14 mouse cellular contexts compared by ENCODE assay signal in genomic region chr11:3392526-3392925, GRCm38 (mm10). TPM values are rescaled to one million over a fixed set of nuclear protein-coding genes. Genes with fewer than 3 reads are reported as not detected.
DNase-seq lines count a peak whose midpoint lies in the region; ATAC-seq and TF ChIP-seq lines count a peak whose summit lies in the region.
"Had no signal": no experiment of that assay in that cellular context is flagged by ENCODE, and none has a peak within 500 bp of the region (broad histone marks: within the 10 kb centered on the region; RNA-seq: fewer than 3 reads in every experiment).

No protein-coding gene starts in this region.

- ATAC-seq in kidney, embryonic 16.5 days (ENCODE audit: low FRiP score, low TSS enrichment), result no peak
- ATAC-seq: forebrain, embryonic 14.5 days; liver, postnatal 0 days; midbrain, embryonic 13.5 days had no signal

- H3K4me3 ChIP-seq in gastrocnemius, adult 2 months, result peak overlapping the region; percentile 50
- H3K4me3 ChIP-seq in kidney, adult 2 months (ENCODE audit: insufficient read depth, low read depth, low read length), result no peak overlapping the region
- H3K4me3 ChIP-seq in kidney, embryonic 16.5 days (ENCODE audit: low read length), result no peak overlapping the region
- H3K4me3 ChIP-seq: embryonic facial prominence, embryonic 13.5 days; midbrain, embryonic 13.5 days had no signal

- H3K4me2 ChIP-seq in kidney, embryonic 16.5 days (replicated peaks; ENCODE audit: low read depth, low read length), result no peak overlapping the region
- H3K4me2 ChIP-seq: embryonic facial prominence, embryonic 13.5 days; midbrain, embryonic 13.5 days had no signal

- WGBS in kidney, adult 2 months, result 32% methylated on average over 8 of the region's 8 CpGs
- 74% methylated on average over 8 of the region's 8 CpGs for WGBS in kidney, embryonic 16.5 days

- DNase-seq in gastrocnemius, adult 2 months, result peak; percentile 28
- DNase-seq in gastrocnemius, postnatal 14 days, result no peak
- DNase-seq in kidney, adult 2 months, result peak; percentile 58
- DNase-seq in kidney, postnatal 10 days, result peak; percentile 35
- DNase-seq in lung, postnatal 4 days, result peak; percentile 34 to 61
- no peak for DNase-seq in urinary bladder, postnatal 4 days (ENCODE audit: low spot score in 2 of 2)
- DNase-seq in left cerebral cortex, adult 11 months (ENCODE audit: low spot score), result no peak
- DNase-seq: adrenal gland, postnatal 14 days; cerebellum, postnatal 36 days; liver, postnatal 0 days had no signal

- no peak for TF ChIP-seq CTCF in gastrocnemius, adult 2 months (IDR thresholded peaks at IDR 0.05)
- no peak for TF ChIP-seq CTCF in kidney, adult 2 months (conservative IDR thresholded peaks at IDR 0.05; ENCODE audit: insufficient read depth, insufficient read length, low read depth, low read length)

- H3K27me3 ChIP-seq in kidney, adult 2 months (replicated peaks; ENCODE audit: control insufficient read depth, insufficient read depth, low read length), result no peaks in the 10 kb centered on the region
- no peaks in the 10 kb centered on the region for H3K27me3 ChIP-seq in kidney, embryonic 16.5 days (ENCODE audit: insufficient read depth, low read length)
- H3K27me3 ChIP-seq: embryonic facial prominence, embryonic 13.5 days; midbrain, embryonic 13.5 days had no signal

- peak overlapping the region; percentile 59 for H3K27ac ChIP-seq in gastrocnemius, adult 2 months
- H3K27ac ChIP-seq in kidney, adult 2 months (ENCODE audit: insufficient read depth, low read depth, low read length), result peak overlapping the region; percentile 51
- no peak overlapping the region for H3K27ac ChIP-seq in kidney, embryonic 16.5 days (ENCODE audit: low read length)
- H3K27ac ChIP-seq: embryonic facial prominence, embryonic 13.5 days; midbrain, embryonic 13.5 days had no signal

- H3K9ac ChIP-seq in kidney, embryonic 16.5 days (replicated peaks; ENCODE audit: low read length), result no peak overlapping the region
- H3K9ac ChIP-seq: embryonic facial prominence, embryonic 13.5 days; liver, postnatal 0 days; midbrain, embryonic 13.5 days had no signal

- no peaks in the 10 kb centered on the region for H3K9me3 ChIP-seq in kidney, embryonic 16.5 days (ENCODE audit: low read length)
- H3K9me3 ChIP-seq: embryonic facial prominence, embryonic 13.5 days; midbrain, embryonic 13.5 days had no signal

- peaks cover 8% of the 10 kb centered on the region for H3K4me1 ChIP-seq in kidney, adult 2 months (ENCODE audit: control insufficient read depth, insufficient read depth, low read length)
- H3K4me1 ChIP-seq in kidney, embryonic 16.5 days (ENCODE audit: insufficient read depth, low read length), result no peaks in the 10 kb centered on the region

- intact Hi-C loops in gastrocnemius, adult 2 months (cut with DNase I), result no loop called here
- intact Hi-C loops in gastrocnemius, postnatal 14 days (cut with DNase I; ENCODE audit: low total_unique reads), result no loop called here

- TF ChIP-seq POLR2A in kidney, adult 2 months (IDR thresholded peaks at IDR 0.05; ENCODE audit: low read depth, low read length), result no peak

- no peaks in the 10 kb centered on the region for H3K36me3 ChIP-seq in kidney, adult 2 months (ENCODE audit: control insufficient read depth, insufficient read depth, low read length)
- peaks cover 4% of the 10 kb centered on the region; the same call in 1 of the 2 replicates for H3K36me3 ChIP-seq in kidney, embryonic 16.5 days (ENCODE audit: insufficient read depth, low read length)

RNA-seq across cellular contexts. Expression of gene Limk2, which starts 16.5 kb away (rescaled TPM):
- 10 to 100 TPM; 10.0 to 11.5 TPM for total RNA-seq in gastrocnemius, adult 2 months (2021)
- 10 to 100 TPM; 13.2 to 13.6 TPM for total RNA-seq in gastrocnemius, postnatal 14 days (2021)
- polyA plus RNA-seq in kidney, adult 2 months (2012; rRNA removed), result 41.3 and 48.7 TPM in 2 replicates
- polyA plus RNA-seq in kidney, embryonic 16.5 days (2015; fragmentation: Nextera tagmentation; extraction: Ambion mirVana), result 45.8 and 49.5 TPM in 2 replicates

RNA-seq across cellular contexts. Expression of gene Rnf185, which starts 59.6 kb away (rescaled TPM):
- 10 to 100 TPM; 18.9 to 19.4 TPM for total RNA-seq in gastrocnemius, adult 2 months (2021)
- total RNA-seq in gastrocnemius, postnatal 14 days (2021), result 10 to 100 TPM; 16.5 to 17.2 TPM
- polyA plus RNA-seq in kidney, adult 2 months (2012; rRNA removed), result 48.9 and 49.4 TPM in 2 replicates
- polyA plus RNA-seq in kidney, embryonic 16.5 days (2015; fragmentation: Nextera tagmentation; extraction: Ambion mirVana), result 45.5 and 47.0 TPM in 2 replicates

Comparison
In these comparisons a context has a peak if more than half of its experiments do, and no peak if none do; other contexts are left out.
1. DNase-seq: peak in gastrocnemius, adult 2 months (single experiment), kidney, adult 2 months (single experiment), kidney, postnatal 10 days (single experiment) and lung, postnatal 4 days (2 of 2); none in gastrocnemius, postnatal 14 days (single experiment), urinary bladder, postnatal 4 days (0 of 2) and left cerebral cortex, adult 11 months (single experiment).